Mouse (Mus musculus) ES-CJ7 (cell line): ENCODE data around the gene Pde4b.

Experiments
- DNase-seq: peaks from one replicate; pipeline ENCODE4 v3.0.0; 2011; ENCODE audit warnings: low read depth, low spot score

The Pde4b gene

GRCm38 (mm10) chr4:102535886-102536285 lies 448.5 kb downstream of the Pde4b start:
- DNase-seq: no peak

GRCm38 (mm10) chr4:102538266-102538665 lies 450.9 kb downstream of the Pde4b start:
- no peak for DNase-seq

GRCm38 (mm10) chr4:102538793-102539192 lies 451.4 kb downstream of the Pde4b start:
- no peak for DNase-seq

- DNase-seq: no peak
These were observed 452.3 kb downstream of the Pde4b start for GRCm38 (mm10) chr4:102539598-102540180.

GRCm38 (mm10) chr4:102542976-102543375 lies 455.6 kb downstream of the Pde4b start:
- no peak for DNase-seq

- DNase-seq: no peak
These were observed 457.9 kb downstream of the Pde4b start for GRCm38 (mm10) chr4:102545226-102545625.

- DNase-seq: no peak
These were observed 468.2 kb downstream of the Pde4b start for GRCm38 (mm10) chr4:102555566-102555965.

- no peak for DNase-seq
These were observed 469.7 kb downstream of the Pde4b start for GRCm38 (mm10) chr4:102557006-102557405.

GRCm38 (mm10) chr4:102557508-102558220 lies 470.3 kb downstream of the Pde4b start:
- DNase-seq: no peak

GRCm38 (mm10) chr4:102558328-102558727 lies 471.0 kb downstream of the Pde4b start:
- no peak for DNase-seq

- no peak for DNase-seq
These were observed 473.4 kb downstream of the Pde4b start for GRCm38 (mm10) chr4:102560676-102561280.

- no peak for DNase-seq
These were observed 476.0 kb downstream of the Pde4b start for GRCm38 (mm10) chr4:102563273-102563855.

- no peak for DNase-seq
These were observed 476.9 kb downstream of the Pde4b start for GRCm38 (mm10) chr4:102564286-102564685.

- DNase-seq: no peak
These were observed 479.1 kb downstream of the Pde4b start for GRCm38 (mm10) chr4:102566421-102566820.

GRCm38 (mm10) chr4:102567111-102567510 lies 479.8 kb downstream of the Pde4b start:
- DNase-seq: no peak

- no peak for DNase-seq
These were observed 480.4 kb downstream of the Pde4b start for GRCm38 (mm10) chr4:102567676-102568254.

- no peak for DNase-seq
These were observed 481.2 kb downstream of the Pde4b start for GRCm38 (mm10) chr4:102568591-102568990.

- DNase-seq: no peak
These were observed 481.8 kb downstream of the Pde4b start for GRCm38 (mm10) chr4:102569101-102569583.

GRCm38 (mm10) chr4:102569950-102570765 lies 482.8 kb downstream of the Pde4b start:
- DNase-seq: no peak

- no peak for DNase-seq
These were observed 483.5 kb downstream of the Pde4b start for GRCm38 (mm10) chr4:102570766-102571411.

- no peak for DNase-seq
These were observed 484.7 kb downstream of the Pde4b start for GRCm38 (mm10) chr4:102572031-102572430.
